Mouse (Mus musculus) liver, embryonic 11.5 days (tissue): ENCODE data around the gene Inpp4a. TPM values are rescaled to one million over a fixed set of nuclear protein-coding genes. Genes with fewer than 3 reads are reported as not detected.

Source experiments
- ATAC-seq: fragments of 200-750 bp; cut with Nextera tagmentation; replicated peaks from 2 replicates; pipeline ENCODE4 v1.8.0; 2017; ENCODE audit warnings: moderate number of reproducible peaks, mild to moderate bottlenecking, moderate TSS enrichment, moderate library complexity; ENCODE audit not compliant: low FRiP score
- DNase-seq: peaks from one replicate; pipeline ENCODE4 v3.0.0-alpha.2; 2017; ENCODE audit warnings: low spot score
- H3K27ac ChIP-seq: fragments of 300-500 bp; sonication (generic); 2 replicates; pipeline ENCODE4 v1.5.1; 2014; ENCODE audit warnings: mild to moderate bottlenecking, low read depth, low read length, control low read depth
- H3K27me3 ChIP-seq: fragments of 300-500 bp; sonication (generic); replicated peaks from 2 replicates; pipeline ENCODE4 v1.6.1; 2014; ENCODE audit warnings: low read length, mixed read lengths; ENCODE audit not compliant: control insufficient read depth, insufficient read depth
- H3K36me3 ChIP-seq: fragments of 300-500 bp; sonication (generic); 2 replicates; pipeline ENCODE4 v1.6.1; 2014; ENCODE audit warnings: mild to moderate bottlenecking, low read length, moderate library complexity, mixed read lengths; ENCODE audit not compliant: control insufficient read depth, insufficient read depth
- H3K4me1 ChIP-seq: fragments of 300-500 bp; sonication (generic); replicated peaks from 2 replicates; pipeline ENCODE4 v1.6.1; 2014; ENCODE audit warnings: low read length, mixed read lengths; ENCODE audit not compliant: control insufficient read depth, insufficient read depth
- H3K4me2 ChIP-seq: fragments of 300-500 bp; sonication (generic); 2 replicates; pipeline ENCODE4 v1.6.1; 2014; ENCODE audit warnings: mild to moderate bottlenecking, control low read depth, moderate library complexity
- H3K4me3 ChIP-seq: fragments of 300-500 bp; sonication (generic); 2 replicates; pipeline ENCODE4 v1.5.1; 2014; ENCODE audit warnings: low read depth, low read length, control low read depth
- H3K9ac ChIP-seq: fragments of 300-500 bp; sonication (generic); 2 replicates; pipeline ENCODE4 v1.6.1; 2014; ENCODE audit warnings: low read depth, low read length, control low read depth
- H3K9me3 ChIP-seq: fragments of 300-500 bp; sonication (generic); 2 replicates; pipeline ENCODE4 v1.6.1; 2016; ENCODE audit warnings: low read length, inconsistent platforms, mixed read lengths; ENCODE audit not compliant: control insufficient read depth
- WGBS: fragments of 180-500 bp; shearing (Covaris S2); extraction: QIAGEN DNeasy Blood & Tissue Kit; methylation state at CpG from one replicate; pipeline ENCODE4 v1.1.7; 2014; 5-methylcytosine and 5-hydroxymethylcytosine counted together
- polyA plus RNA-seq: library from polyadenylated mRNA; unstranded; fragments of >200 nt; fragmentation: Nextera tagmentation; extraction: Ambion mirVana; gene quantifications from 2 replicates; pipeline ENCODE4 v1.2.1, GENCODE M21; 2014

Inpp4a gene
- polyA plus RNA-seq, 1 experiment from 2014 or later: 6.8 TPM

DNA sequence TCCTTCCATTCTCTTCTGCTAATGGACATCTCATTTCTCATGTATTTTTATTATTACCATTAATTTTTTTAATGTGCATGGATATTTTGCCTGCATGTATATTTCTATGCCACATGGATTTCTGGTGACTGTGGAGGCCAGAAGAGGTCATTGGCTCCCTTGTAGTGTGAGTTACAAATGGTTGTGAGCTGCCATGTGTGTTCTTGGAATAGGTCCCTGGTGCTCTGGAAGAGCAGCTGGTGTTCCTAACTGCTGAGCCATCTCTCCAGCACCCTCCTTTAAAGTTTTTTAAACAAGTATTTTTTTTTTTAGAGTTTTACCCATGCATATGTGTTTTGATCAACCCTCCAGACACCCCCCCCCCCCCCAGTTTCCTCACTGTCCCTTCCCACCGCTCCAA, 3.3 kb upstream of the Inpp4a start:
- Histone ChIP-seq H3K4me1 (peaks cover 7% of the 10 kb centered on the region), H3K27ac (no peak overlapping the region), H3K36me3 (no peaks in the 10 kb centered on the region), H3K9me3 (no peaks in the 10 kb centered on the region), H3K4me3 (no peak overlapping the region), H3K4me2 (no peak overlapping the region), H3K9ac (no peak overlapping the region), H3K27me3 (no peaks in the 10 kb centered on the region)
- WGBS: 42% methylated on average over 1 of the region's 1 CpGs
- DNase-seq (no peak), ATAC-seq (no peak)

GRCm38 (mm10) chr1:37298904-37299303, 761 bp upstream of the Inpp4a start:
- Histone ChIP-seq H3K4me1 (peaks cover 7% of the 10 kb centered on the region), H3K9me3 (no peaks in the 10 kb centered on the region), H3K27ac (no peak overlapping the region), H3K27me3 (no peaks in the 10 kb centered on the region), H3K4me2 (no peak overlapping the region), H3K4me3 (no peak overlapping the region), H3K36me3 (no peaks in the 10 kb centered on the region), H3K9ac (no peak overlapping the region)
- ATAC-seq (no peak), DNase-seq (no peak)
- WGBS: 82% methylated on average over 2 of the region's 2 CpGs

DNA sequence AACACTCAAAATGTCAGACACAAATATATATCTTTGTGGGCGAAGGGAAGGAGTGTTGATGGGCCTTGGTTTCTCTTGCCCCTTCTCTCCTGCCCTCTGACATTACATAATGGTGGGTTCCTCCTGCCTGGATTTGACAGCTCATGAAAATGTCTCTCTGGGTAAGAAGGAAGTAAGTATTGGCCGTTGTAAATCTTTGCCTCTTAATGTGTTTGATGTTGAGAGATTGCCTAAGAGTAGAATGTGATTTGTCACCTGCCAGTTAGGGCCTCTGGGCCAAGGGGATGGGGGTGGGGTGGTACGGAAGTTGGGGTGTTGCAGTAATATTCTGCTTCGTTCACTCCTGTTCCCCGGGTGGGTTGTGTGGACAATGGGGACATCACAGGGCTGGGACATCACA, 985 bp downstream of the Inpp4a start:
- no peaks in the 10 kb centered on the region for H3K36me3 ChIP-seq
- H3K9ac ChIP-seq: peak overlapping the region; percentile 5; the same call in 1 of the 2 replicates
- peak overlapping the region; percentile 72 for H3K4me3 ChIP-seq
- no peaks in the 10 kb centered on the region for H3K9me3 ChIP-seq
- peak overlapping the region; percentile 82 for H3K4me2 ChIP-seq
- no peaks in the 10 kb centered on the region for H3K27me3 ChIP-seq
- ATAC-seq (no peak), DNase-seq (no peak)
- H3K27ac ChIP-seq: no peak overlapping the region
- 46% methylated on average over 5 of the region's 5 CpGs for WGBS
- H3K4me1 ChIP-seq: peaks cover 7% of the 10 kb centered on the region

- no peak overlapping the region for H3K27ac ChIP-seq
- no peak overlapping the region for H3K4me2 ChIP-seq
- ATAC-seq: no peak
- 31% methylated on average over 3 of the region's 3 CpGs for WGBS
- H3K36me3 ChIP-seq: no peaks in the 10 kb centered on the region
- DNase-seq: no peak
- H3K27me3 ChIP-seq: no peaks in the 10 kb centered on the region
- H3K4me3 ChIP-seq: no peak overlapping the region
- peaks cover 7% of the 10 kb centered on the region for H3K4me1 ChIP-seq
- no peak overlapping the region for H3K9ac ChIP-seq
- H3K9me3 ChIP-seq: no peaks in the 10 kb centered on the region
Measured at GRCm38 (mm10) chr1:37302801-37303200, 3.1 kb downstream of the Inpp4a start.

- Histone ChIP-seq H3K9ac (no peak overlapping the region), H3K4me3 (no peak overlapping the region), H3K9me3 (no peaks in the 10 kb centered on the region), H3K27ac (no peak overlapping the region), H3K27me3 (no peaks in the 10 kb centered on the region), H3K36me3 (no peaks in the 10 kb centered on the region), H3K4me1 (peaks cover 9% of the 10 kb centered on the region), H3K4me2 (no peak overlapping the region)
- DNase-seq (no peak), ATAC-seq (no peak)
- WGBS: 75% methylated on average over 9 of the region's 9 CpGs
Measured at GRCm38 (mm10) chr1:37305691-37306287, 6.1 kb downstream of the Inpp4a start.

- H3K36me3 ChIP-seq: no peaks in the 10 kb centered on the region
- H3K4me2 ChIP-seq: no peak overlapping the region
- H3K9ac ChIP-seq: no peak overlapping the region
- ATAC-seq: no peak
- no peak overlapping the region for H3K27ac ChIP-seq
- no peak for DNase-seq
- no peaks in the 10 kb centered on the region for H3K9me3 ChIP-seq
- H3K4me3 ChIP-seq: no peak overlapping the region
- peaks cover 7% of the 10 kb centered on the region for H3K4me1 ChIP-seq
- WGBS: 76% methylated on average over 2 of the region's 2 CpGs
- H3K27me3 ChIP-seq: no peaks in the 10 kb centered on the region
Measured at GRCm38 (mm10) chr1:37307586-37307985, 7.9 kb downstream of the Inpp4a start.

GRCm38 (mm10) chr1:37308021-37308742, 8.5 kb downstream of the Inpp4a start:
- Histone ChIP-seq H3K9me3 (no peaks in the 10 kb centered on the region), H3K4me3 (no peak overlapping the region), H3K27me3 (no peaks in the 10 kb centered on the region), H3K36me3 (no peaks in the 10 kb centered on the region), H3K4me2 (no peak overlapping the region), H3K9ac (no peak overlapping the region), H3K4me1 (peaks cover 7% of the 10 kb centered on the region), H3K27ac (no peak overlapping the region)
- DNase-seq: no peak
- no peak for ATAC-seq
- WGBS: 72% methylated on average over 8 of the region's 8 CpGs

DNA sequence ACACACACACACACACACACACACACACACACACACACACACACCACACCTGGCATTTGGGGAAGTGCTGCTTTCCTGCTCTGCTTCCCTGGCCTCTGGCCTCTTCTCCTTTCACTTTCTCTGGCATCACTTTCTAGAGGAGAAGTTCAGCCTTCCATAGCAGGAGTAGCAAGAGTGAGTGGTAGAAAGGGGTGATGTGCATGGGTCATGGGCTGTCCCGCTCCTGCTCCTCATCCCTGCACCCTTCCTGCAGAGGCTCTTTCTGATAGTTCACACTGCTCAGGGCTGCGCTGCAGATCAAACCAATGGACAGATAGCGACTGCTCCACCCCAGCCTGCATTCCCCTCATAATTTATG, 9.1 kb downstream of the Inpp4a start:
- 51% methylated on average over 3 of the region's 3 CpGs for WGBS
- Histone ChIP-seq H3K9ac (no peak overlapping the region), H3K9me3 (no peaks in the 10 kb centered on the region), H3K27me3 (no peaks in the 10 kb centered on the region), H3K4me3 (no peak overlapping the region), H3K27ac (no peak overlapping the region), H3K4me2 (no peak overlapping the region), H3K4me1 (peaks cover 7% of the 10 kb centered on the region), H3K36me3 (no peaks in the 10 kb centered on the region)
- no peak for DNase-seq
- ATAC-seq: no peak

GRCm38 (mm10) chr1:37309939-37310515, 10.4 kb downstream of the Inpp4a start:
- ATAC-seq (no peak), DNase-seq (no peak)
- H3K27me3 ChIP-seq: no peaks in the 10 kb centered on the region
- no peak overlapping the region for H3K4me3 ChIP-seq
- 95% methylated on average over 4 of the region's 4 CpGs for WGBS
- no peaks in the 10 kb centered on the region for H3K36me3 ChIP-seq
- H3K9me3 ChIP-seq: no peaks in the 10 kb centered on the region
- no peak overlapping the region for H3K4me2 ChIP-seq
- H3K9ac ChIP-seq: no peak overlapping the region
- peaks cover 14% of the 10 kb centered on the region for H3K4me1 ChIP-seq
- H3K27ac ChIP-seq: no peak overlapping the region
